Mouse (Mus musculus) kidney, adult 2 months (tissue): ENCODE measurements around the gene Clspn. TPM values are rescaled to one million over a fixed set of nuclear protein-coding genes. Genes with fewer than 3 reads are reported as not detected.

Source experiments
- DNase-seq: peaks from one replicate; pipeline ENCODE4 v3.0.0; 2021
- H3K27ac ChIP-seq: fragments of 200-500 bp; 2 replicates; pipeline ENCODE4 v1.5.1; 2012; ENCODE audit warnings: low read depth, low read length, control low read depth, inconsistent platforms; ENCODE audit not compliant: insufficient read depth
- H3K27me3 ChIP-seq: fragments of 200-500 bp; replicated peaks from 2 replicates; pipeline ENCODE4 v1.6.1; 2012; ENCODE audit warnings: mild to moderate bottlenecking, moderate library complexity, low read length, inconsistent platforms; ENCODE audit not compliant: control insufficient read depth, insufficient read depth
- H3K36me3 ChIP-seq: fragments of 200-500 bp; 2 replicates; pipeline ENCODE4 v1.6.1; 2012; ENCODE audit warnings: mild to moderate bottlenecking, moderate library complexity, low read length, inconsistent platforms; ENCODE audit not compliant: control insufficient read depth, insufficient read depth
- H3K4me1 ChIP-seq: fragments of 200-500 bp; 2 replicates; pipeline ENCODE4 v1.6.1; 2011; ENCODE audit warnings: low read length; ENCODE audit not compliant: control insufficient read depth, insufficient read depth
- H3K4me3 ChIP-seq: fragments of 200-500 bp; 2 replicates; pipeline ENCODE4 v1.5.1; 2011; ENCODE audit warnings: mild to moderate bottlenecking, low read depth, low read length, control low read depth; ENCODE audit not compliant: insufficient read depth
- CTCF ChIP-seq: fragments of 200-500 bp; conservative IDR thresholded peaks from 2 replicates; pipeline ENCODE4 v1.5.1; 2011; ENCODE audit warnings: low read depth, mild to moderate bottlenecking, control low read depth, low read length, moderate library complexity, mixed read lengths; ENCODE audit not compliant: insufficient read depth, insufficient read length
- POLR2A ChIP-seq: fragments of 200-500 bp; IDR thresholded peaks from one replicate; pipeline ENCODE4 v1.6.1; 2011; ENCODE audit warnings: low read depth, low read length, control low read depth
- WGBS: fragments of 180-500 bp; shearing (Covaris S2); methylation state at CpG from one replicate; pipeline ENCODE4 v1.1.7; 2018; 5-methylcytosine and 5-hydroxymethylcytosine counted together
- polyA plus RNA-seq: library from polyadenylated mRNA; depleted of rRNA; stranded (reverse); fragments of >200 nt; gene quantifications from 2 replicates; pipeline ENCODE4 v1.2.3, GENCODE M21; 2012; rRNA removed

Clspn gene
- 0.11 and 0.14 TPM in 2 replicates for polyA plus RNA-seq

DNA sequence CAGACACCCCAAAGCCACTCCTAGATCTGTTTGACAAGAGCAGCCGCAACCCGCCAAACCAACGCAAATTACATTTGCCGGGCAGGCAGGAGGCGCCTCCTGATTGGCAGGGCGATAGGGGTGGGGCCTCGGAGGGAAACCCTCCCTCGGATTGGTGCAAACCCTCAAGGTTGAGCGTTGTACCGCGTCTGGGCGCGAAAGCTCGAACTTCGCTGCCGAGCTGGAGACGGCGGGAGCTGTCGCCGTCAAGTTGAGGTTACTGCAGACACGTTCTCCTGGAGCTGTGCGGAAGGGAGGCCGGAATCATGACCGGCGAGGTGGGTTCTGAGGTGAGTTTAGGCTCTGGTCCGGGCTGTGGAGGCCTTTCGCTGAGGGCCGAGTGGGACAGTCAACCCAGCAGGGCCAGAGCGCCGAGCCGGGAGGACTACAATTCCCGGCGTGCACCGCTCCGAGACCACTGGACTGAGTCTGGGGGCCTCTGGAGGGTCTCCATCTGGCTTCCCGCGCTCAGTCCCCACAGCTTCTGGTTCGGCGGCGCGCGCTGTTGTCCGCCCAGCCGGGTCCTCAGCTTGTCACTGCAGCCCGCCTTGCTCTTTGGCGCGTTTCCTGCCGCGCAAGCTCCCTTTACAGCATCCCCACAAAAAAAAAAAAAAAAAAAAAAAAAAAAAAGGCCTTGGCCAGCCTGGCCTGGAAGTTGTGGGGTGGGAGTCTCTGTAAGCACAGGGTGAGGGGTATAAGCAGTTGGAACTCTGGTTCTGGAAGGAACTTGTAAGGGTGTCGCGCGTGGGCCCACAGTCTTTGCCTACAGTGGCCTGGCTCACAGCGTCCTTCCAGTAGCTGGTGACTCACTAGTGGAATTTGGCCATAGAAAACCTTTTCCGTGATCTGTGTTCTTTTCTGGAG lies at the start of gene Clspn:
Gene Clspn (plus strand): TSS at position 127 of the 903 bp plus-strand sequence.
- 1% methylated on average over 54 of the region's 54 CpGs for WGBS
- peak; percentile 91 for DNase-seq
- H3K27me3 ChIP-seq = no peaks in the 10 kb centered on the region; the same call in 1 of the 2 replicates
- H3K27ac ChIP-seq = no peak within 1 kb of the TSS
- no peaks in the 10 kb centered on the region for H3K4me1 ChIP-seq
- H3K4me3 ChIP-seq = peak within 1 kb of the TSS; percentile 85
- no peaks in the 10 kb centered on the region for H3K36me3 ChIP-seq
- no peak for TF ChIP-seq POLR2A
- TF ChIP-seq CTCF = no peak

DNA sequence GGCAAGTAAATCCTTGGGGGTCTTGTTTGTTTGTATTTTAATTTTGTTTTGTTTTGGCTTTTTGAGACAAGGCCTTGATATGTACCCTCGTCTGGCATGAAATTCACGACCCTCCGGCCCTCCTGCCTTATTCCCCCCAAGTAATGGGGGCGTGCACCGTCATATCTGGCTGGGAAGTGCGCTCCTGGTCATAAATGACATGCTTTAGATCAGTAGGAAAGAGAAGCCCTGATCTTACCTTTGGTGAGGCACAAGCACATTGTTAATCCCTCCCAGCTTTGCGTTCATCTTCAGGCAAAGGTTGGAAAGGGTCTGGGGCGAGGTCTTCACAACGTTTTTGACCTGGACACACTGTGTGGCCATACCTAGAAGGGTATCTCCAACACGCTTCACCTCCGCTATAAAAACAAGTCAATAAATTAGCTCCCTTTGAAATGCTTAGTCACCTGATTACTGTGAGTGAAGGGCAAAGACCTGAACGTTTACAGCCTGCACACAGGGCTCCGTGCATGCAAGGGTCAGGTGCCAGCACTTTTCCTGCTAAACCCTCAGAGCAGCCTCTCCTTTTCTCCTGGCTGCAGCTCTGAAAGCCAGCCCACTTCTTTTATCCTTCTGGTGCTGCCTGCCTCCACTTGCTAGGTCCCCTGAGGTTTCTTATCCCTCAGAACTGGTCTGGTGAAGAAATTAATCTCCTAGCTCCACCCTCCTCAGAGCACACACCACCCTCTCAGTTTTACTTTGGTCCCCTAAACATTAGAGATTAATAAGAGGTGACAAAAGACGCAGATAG lies 48.4 kb upstream of the Clspn start:
- H3K27me3 ChIP-seq = no peaks in the 10 kb centered on the region
- WGBS = 64% methylated on average over 14 of the region's 14 CpGs
- no peaks in the 10 kb centered on the region for H3K4me1 ChIP-seq
- TF ChIP-seq POLR2A = no peak
- no peak for TF ChIP-seq CTCF
- no peak overlapping the region for H3K4me3 ChIP-seq
- H3K36me3 ChIP-seq = no peaks in the 10 kb centered on the region; the same call in none of the 2 replicates
- no peak overlapping the region for H3K27ac ChIP-seq
- DNase-seq = peak; percentile 18

DNA sequence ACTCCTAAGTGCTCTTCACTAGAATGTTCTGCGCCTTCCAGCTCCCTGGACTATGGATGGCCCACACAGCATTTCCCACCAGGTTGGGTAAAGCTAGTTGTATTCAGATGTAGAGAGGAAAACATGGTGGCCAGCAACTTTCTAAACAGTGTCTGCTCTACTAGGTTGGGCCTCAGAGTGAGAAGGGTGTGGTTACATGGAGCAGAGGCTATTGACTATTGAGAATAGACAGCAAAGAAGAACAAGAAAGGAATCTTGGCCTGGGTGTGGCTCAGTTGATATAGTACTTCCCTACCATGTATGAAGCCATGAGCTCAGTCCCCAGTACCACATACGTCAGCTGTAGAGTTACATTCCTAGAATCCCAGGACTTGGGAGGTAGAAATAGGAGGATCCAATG lies 47.7 kb upstream of the Clspn start:
- 98% methylated on average over 2 of the region's 2 CpGs for WGBS
- Histone ChIP-seq H3K4me3 (no peak overlapping the region), H3K27me3 (no peaks in the 10 kb centered on the region), H3K4me1 (no peaks in the 10 kb centered on the region), H3K27ac (no peak overlapping the region), H3K36me3 (no peaks in the 10 kb centered on the region; the same call in none of the 2 replicates)
- TF ChIP-seq CTCF = no peak
- TF ChIP-seq POLR2A = no peak
- no peak for DNase-seq

DNA sequence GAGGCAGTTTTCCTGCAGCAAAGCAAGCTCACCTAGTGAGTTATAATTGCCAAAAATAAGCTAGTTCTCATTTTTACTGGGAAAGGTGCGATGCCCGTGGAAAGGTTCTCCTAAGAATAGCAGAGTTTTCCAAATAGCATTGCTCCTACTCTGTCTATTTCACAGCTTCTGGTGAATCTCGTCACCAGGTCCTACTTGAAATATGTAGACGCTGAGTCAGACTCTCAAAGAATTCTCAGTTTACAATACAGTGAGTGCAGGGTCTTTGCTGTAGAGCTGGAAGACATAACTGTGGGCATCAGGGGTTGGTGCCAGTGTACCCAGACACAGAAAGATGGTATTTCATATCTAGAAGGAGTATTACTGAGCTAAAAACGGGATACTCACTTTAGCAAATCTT lies 45.7 kb upstream of the Clspn start:
- TF ChIP-seq CTCF = no peak
- no peak for TF ChIP-seq POLR2A
- no peaks in the 10 kb centered on the region; the same call in none of the 2 replicates for H3K36me3 ChIP-seq
- H3K27ac ChIP-seq = no peak overlapping the region
- no peaks in the 10 kb centered on the region for H3K4me1 ChIP-seq
- H3K4me3 ChIP-seq = no peak overlapping the region
- no peak for DNase-seq
- WGBS = 94% methylated on average over 5 of the region's 5 CpGs
- no peaks in the 10 kb centered on the region for H3K27me3 ChIP-seq

DNA sequence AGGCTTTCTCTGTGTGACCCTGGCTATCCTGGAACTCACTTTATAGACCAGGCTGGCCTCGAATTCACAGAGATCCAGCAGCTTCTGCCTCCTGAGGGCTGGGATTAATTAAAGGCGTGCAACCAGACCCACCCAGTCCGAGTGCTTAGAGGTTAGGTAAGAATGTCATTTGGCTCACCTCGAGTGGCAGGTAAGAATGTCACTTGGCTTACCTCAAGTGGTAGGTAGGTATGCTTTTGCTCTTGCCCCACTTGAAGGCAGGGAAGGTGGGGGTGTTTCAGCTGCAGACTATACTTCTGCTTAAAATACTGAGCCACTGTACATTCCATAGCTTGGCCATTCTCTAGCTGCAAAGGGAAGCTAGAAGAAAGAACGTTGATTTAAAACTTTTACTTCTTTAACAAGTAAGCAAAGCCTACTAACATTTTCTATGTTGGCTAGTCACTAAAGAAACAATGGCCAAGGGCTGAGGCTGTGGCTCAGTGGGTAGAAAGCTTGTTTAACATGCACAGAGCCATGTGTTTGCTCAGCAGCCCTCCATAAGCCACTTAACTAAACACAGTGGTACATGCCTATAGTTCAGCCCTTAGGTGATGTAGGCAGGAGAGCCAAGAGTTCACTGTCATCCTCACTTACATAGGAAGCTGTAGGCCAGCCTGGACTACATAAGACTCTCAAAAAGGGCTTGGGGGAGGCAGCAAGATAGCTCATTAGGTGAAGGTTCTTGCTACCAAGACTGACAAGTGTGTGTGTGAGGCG lies 44.2 kb upstream of the Clspn start:
- H3K36me3 ChIP-seq = no peaks in the 10 kb centered on the region; the same call in 1 of the 2 replicates
- H3K4me1 ChIP-seq = no peaks in the 10 kb centered on the region
- H3K27me3 ChIP-seq = no peaks in the 10 kb centered on the region
- no peak for DNase-seq
- no peak overlapping the region for H3K4me3 ChIP-seq
- WGBS = 88% methylated on average over 6 of the region's 6 CpGs
- TF ChIP-seq CTCF = no peak
- TF ChIP-seq POLR2A = no peak
- no peak overlapping the region for H3K27ac ChIP-seq

DNA sequence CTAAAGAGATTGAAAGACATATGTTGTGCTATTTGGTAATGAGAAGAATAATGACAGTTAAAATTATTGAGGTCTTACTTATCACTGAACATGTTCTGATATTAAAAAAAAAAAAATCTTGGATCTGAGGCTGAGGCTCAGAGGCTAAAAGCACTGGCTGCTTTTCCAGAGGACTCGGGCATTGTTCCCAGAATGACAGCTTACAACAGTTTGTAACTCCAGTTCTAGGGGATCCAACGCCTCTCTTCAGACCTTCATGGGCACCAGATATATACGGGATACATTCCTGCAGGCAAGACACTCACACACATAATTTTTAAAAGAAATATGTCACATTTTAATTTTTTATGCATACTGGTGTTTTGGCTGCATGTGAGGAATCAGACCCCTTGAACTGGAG lies 30.6 kb upstream of the Clspn start:
- Histone ChIP-seq H3K27me3 (no peaks in the 10 kb centered on the region), H3K4me3 (no peak overlapping the region), H3K4me1 (no peaks in the 10 kb centered on the region), H3K36me3 (no peaks in the 10 kb centered on the region), H3K27ac (no peak overlapping the region)
- TF ChIP-seq CTCF (no peak), POLR2A (no peak)
- WGBS = 79% methylated on average over 3 of the region's 3 CpGs
- DNase-seq = no peak
